Mouse (Mus musculus): ENCODE results near the gene Top1. TPM values are rescaled to one million over a fixed set of nuclear protein-coding genes. Genes with fewer than 3 reads are reported as not detected.

Top1 gene
- polyA plus RNA-seq, 1 experiment from 2014 or later, result 122 TPM

DNA sequence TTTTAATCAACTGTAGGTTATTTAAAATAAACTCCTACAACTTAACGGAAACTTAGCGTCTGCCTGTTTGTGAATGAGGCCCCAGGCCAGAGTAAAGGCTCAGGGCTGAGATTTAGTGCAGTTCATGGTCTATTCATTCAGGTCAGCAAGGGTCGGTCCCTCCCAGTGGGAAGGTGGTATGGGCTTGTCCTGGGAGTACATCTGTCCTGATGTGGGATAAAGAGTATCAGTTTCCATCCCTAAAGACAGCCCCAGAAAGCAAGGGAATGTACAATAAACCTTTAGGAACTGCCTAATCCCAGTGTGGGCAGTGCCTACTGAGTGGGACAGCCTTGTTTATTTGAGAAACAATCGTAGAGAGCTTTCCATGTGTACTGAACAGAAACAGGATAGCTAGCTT lies 77.0 kb downstream of the Top1 start:
- no peak overlapping the region for H3K27ac ChIP-seq (replicated peaks; ENCODE audit: low read depth, low read length)
- H3K9me3 ChIP-seq (ENCODE audit: control insufficient read depth, low read length), result no peaks in the 10 kb centered on the region
- H3K9ac ChIP-seq (ENCODE audit: low read length), result no peak overlapping the region
- ATAC-seq (ENCODE audit: insufficient number of reproducible peaks, low FRiP score, low TSS enrichment, low read depth) (no peak), DNase-seq (ENCODE audit: low spot score) (no peak)
- WGBS, result 93% methylated on average over 4 of the region's 4 CpGs
- H3K4me3 ChIP-seq (ENCODE audit: low read depth, low read length), result no peak overlapping the region
- no peaks in the 10 kb centered on the region for H3K4me1 ChIP-seq (ENCODE audit: control insufficient read depth, insufficient read depth, low read length)
- H3K36me3 ChIP-seq (ENCODE audit: control insufficient read depth, insufficient read depth, low read length), result peaks cover 19% of the 10 kb centered on the region; the same call in 1 of the 2 replicates
- H3K27me3 ChIP-seq (ENCODE audit: control insufficient read depth, insufficient read depth, low read length), result no peaks in the 10 kb centered on the region
- H3K4me2 ChIP-seq (ENCODE audit: low read depth, severe bottlenecking), result no peak overlapping the region

DNA sequence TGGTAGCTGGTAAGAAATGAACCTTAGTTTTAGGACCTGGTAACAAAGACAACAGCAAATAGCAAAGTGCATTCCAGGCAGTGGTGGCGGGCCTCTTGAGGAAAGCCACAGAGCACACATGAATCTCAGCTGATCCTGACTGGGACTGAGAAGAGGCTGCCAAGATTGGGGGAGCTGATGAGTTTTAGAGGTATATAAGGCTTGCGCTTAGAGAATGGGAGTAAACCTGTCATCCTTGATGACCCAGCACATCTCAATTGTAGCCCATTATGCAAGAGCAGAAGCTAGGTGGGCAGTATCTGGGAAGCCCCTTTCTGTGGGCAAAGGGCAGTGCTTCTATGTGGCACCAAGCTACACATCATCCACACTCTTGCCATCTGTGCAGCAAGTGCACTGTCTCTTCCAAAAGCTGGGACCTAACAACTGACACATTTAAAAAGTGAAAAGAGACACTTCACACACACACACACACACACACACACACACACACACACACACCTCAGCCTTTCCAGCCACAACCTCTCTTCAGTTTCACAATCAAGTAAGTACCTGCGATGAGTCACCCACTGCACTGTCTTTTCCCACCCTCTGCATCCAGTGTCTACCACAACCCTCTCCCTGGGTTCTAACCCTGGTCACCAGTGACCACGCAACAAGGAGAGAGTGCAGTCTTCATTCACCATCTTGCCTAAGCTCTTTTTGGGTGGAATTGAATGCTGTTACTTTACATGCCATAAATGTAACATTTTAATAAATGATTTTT lies 78.1 kb downstream of the Top1 start:
- Histone ChIP-seq H3K9ac (ENCODE audit: low read length) (no peak overlapping the region), H3K27ac (replicated peaks; ENCODE audit: low read depth, low read length) (no peak overlapping the region), H3K36me3 (ENCODE audit: control insufficient read depth, insufficient read depth, low read length) (peaks cover 16% of the 10 kb centered on the region; the same call in 1 of the 2 replicates), H3K9me3 (ENCODE audit: control insufficient read depth, low read length) (no peaks in the 10 kb centered on the region), H3K27me3 (ENCODE audit: control insufficient read depth, insufficient read depth, low read length) (no peaks in the 10 kb centered on the region), H3K4me1 (ENCODE audit: control insufficient read depth, insufficient read depth, low read length) (no peaks in the 10 kb centered on the region), H3K4me3 (ENCODE audit: low read depth, low read length) (no peak overlapping the region), H3K4me2 (ENCODE audit: low read depth, severe bottlenecking) (no peak overlapping the region)
- no peak for DNase-seq (ENCODE audit: low spot score)
- WGBS, result 90% methylated on average over 4 of the region's 4 CpGs
- ATAC-seq (ENCODE audit: insufficient number of reproducible peaks, low FRiP score, low TSS enrichment, low read depth), result no peak

DNA sequence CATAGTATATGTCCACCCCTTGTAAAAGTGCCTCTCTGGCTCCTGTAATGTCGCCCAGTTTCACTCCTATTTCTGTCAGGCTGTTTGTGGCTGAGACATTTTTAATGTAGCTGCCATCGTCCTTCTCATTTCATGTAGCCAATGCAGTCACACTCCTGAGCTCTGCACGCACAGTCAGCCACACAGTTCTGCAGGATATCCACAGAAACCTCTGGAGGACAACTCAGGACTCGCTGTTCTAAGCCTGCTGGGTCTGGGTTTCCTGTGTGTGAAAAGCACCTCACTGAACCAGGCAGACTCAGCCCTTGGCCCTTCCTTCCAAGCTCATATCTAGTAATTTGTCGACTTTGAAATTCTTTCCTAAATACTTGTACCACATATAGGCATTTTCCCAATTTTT lies 78.8 kb downstream of the Top1 start:
- no peak overlapping the region for H3K9ac ChIP-seq (ENCODE audit: low read length)
- no peak overlapping the region for H3K27ac ChIP-seq (replicated peaks; ENCODE audit: low read depth, low read length)
- 95% methylated on average over 5 of the region's 5 CpGs for WGBS
- peaks cover 16% of the 10 kb centered on the region; the same call in 1 of the 2 replicates for H3K36me3 ChIP-seq (ENCODE audit: control insufficient read depth, insufficient read depth, low read length)
- ATAC-seq (ENCODE audit: insufficient number of reproducible peaks, low FRiP score, low TSS enrichment, low read depth) (no peak), DNase-seq (ENCODE audit: low spot score) (no peak)
- no peaks in the 10 kb centered on the region for H3K27me3 ChIP-seq (ENCODE audit: control insufficient read depth, insufficient read depth, low read length)
- no peak overlapping the region for H3K4me2 ChIP-seq (ENCODE audit: low read depth, severe bottlenecking)
- H3K4me1 ChIP-seq (ENCODE audit: control insufficient read depth, insufficient read depth, low read length), result no peaks in the 10 kb centered on the region
- no peaks in the 10 kb centered on the region for H3K9me3 ChIP-seq (ENCODE audit: control insufficient read depth, low read length)
- H3K4me3 ChIP-seq (ENCODE audit: low read depth, low read length), result no peak overlapping the region

DNA sequence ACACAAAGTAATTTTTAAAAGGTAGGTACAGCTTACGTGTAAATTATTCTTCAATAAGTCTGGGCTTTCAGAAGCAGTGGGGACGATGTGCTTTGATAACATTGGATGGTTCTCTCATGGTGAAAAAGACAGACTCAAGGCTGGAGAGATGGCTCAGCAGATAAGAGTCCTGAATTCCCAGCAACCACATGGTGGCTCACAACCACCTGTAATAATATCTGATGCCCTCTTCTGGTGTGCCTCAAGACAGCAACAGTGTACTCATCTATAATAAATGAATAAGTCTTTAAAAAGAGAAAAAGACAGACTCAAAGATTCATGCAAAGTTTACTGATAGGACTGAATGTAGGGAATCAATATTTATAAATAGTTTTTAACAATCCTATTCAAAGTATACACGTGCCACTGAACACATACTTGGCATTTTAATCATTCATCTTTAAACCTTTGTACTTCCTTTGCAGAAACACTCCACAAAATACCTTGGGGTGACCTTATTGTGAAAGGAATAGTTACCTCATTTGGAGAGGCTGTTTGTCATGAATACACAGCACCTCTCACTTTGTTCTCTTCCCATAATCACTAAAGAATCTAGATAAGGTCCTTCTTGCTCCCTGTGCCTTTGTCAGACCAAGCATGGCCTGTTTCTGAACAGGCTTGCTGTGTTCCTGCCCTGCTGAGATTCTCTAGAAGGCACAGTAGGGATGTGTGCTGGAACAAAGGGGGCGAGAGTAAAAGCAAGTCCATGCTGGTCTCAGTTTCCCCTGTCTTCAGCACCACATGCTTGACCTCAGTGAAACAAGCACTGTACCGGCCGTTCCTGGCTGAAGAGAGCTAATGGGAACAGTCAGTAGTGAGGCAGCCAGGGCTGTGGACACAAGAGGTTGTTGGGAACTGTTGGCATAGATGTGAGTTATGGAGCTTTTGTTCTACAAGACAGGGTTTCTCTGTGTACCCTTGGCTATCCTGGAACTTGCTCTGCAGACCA lies 80.5 kb downstream of the Top1 start:
- peaks cover 2% of the 10 kb centered on the region; the same call in 1 of the 2 replicates for H3K4me1 ChIP-seq (ENCODE audit: control insufficient read depth, insufficient read depth, low read length)
- no peak overlapping the region for H3K9ac ChIP-seq (ENCODE audit: low read length)
- no peaks in the 10 kb centered on the region for H3K27me3 ChIP-seq (ENCODE audit: control insufficient read depth, insufficient read depth, low read length)
- no peak overlapping the region for H3K4me2 ChIP-seq (ENCODE audit: low read depth, severe bottlenecking)
- 90% methylated on average over 6 of the region's 6 CpGs for WGBS
- no peaks in the 10 kb centered on the region for H3K9me3 ChIP-seq (ENCODE audit: control insufficient read depth, low read length)
- peaks cover 11% of the 10 kb centered on the region; the same call in 1 of the 2 replicates for H3K36me3 ChIP-seq (ENCODE audit: control insufficient read depth, insufficient read depth, low read length)
- no peak overlapping the region for H3K4me3 ChIP-seq (ENCODE audit: low read depth, low read length)
- ATAC-seq (ENCODE audit: insufficient number of reproducible peaks, low FRiP score, low TSS enrichment, low read depth) (no peak), DNase-seq (ENCODE audit: low spot score) (no peak)
- no peak overlapping the region for H3K27ac ChIP-seq (replicated peaks; ENCODE audit: low read depth, low read length)

DNA sequence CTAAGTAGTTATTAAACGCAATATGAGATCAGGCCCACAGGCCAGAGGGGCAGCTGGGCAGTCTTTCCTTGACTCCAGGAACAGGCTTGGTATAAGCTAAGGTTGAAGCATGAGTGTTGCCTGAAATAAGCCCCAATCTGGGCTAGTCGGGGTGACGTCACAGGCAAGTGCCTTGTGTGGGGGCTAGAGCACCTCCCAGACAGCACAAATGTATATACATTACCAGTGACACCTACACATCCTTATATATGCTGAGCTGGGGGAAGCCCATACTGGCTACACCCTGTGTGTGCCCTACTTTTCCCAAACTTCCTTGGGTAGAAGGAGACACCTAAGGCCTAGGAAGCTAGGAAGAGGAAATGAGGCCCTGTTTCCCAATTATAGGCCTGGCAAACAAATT lies 83.3 kb downstream of the Top1 start:
- peaks cover 16% of the 10 kb centered on the region for H3K4me1 ChIP-seq (ENCODE audit: control insufficient read depth, insufficient read depth, low read length)
- no peak overlapping the region for H3K4me3 ChIP-seq (ENCODE audit: low read depth, low read length)
- H3K27me3 ChIP-seq (ENCODE audit: control insufficient read depth, insufficient read depth, low read length), result no peaks in the 10 kb centered on the region
- H3K36me3 ChIP-seq (ENCODE audit: control insufficient read depth, insufficient read depth, low read length), result peaks cover 6% of the 10 kb centered on the region; the same call in 1 of the 2 replicates
- DNase-seq (ENCODE audit: low spot score), result no peak
- no peaks in the 10 kb centered on the region for H3K9me3 ChIP-seq (ENCODE audit: control insufficient read depth, low read length)
- H3K27ac ChIP-seq (replicated peaks; ENCODE audit: low read depth, low read length), result no peak overlapping the region
- WGBS, result 85% methylated on average over 3 of the region's 3 CpGs
- H3K9ac ChIP-seq (ENCODE audit: low read length), result no peak overlapping the region
- H3K4me2 ChIP-seq (ENCODE audit: low read depth, severe bottlenecking), result no peak overlapping the region
- no peak for ATAC-seq (ENCODE audit: insufficient number of reproducible peaks, low FRiP score, low TSS enrichment, low read depth)

DNA sequence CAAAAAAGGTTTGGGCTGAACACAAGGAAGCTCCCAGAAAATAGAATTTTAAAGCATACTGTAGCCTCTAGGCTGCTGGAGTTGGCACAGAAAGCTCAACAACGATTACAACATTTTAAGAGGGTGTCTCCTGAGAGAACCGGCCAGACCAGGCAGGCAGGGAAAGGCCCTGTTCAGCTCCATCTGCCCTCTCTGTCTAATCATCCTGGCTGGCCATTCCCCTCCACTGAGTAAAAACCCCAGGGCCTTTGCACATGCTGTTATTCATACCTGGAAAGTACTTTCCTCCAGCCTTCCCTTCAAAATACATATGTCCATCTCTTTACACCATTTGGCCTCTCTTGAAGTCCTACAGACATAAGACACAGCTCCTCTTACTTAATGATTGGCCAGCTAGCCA lies 83.7 kb downstream of the Top1 start:
- 76% methylated on average over 2 of the region's 2 CpGs for WGBS
- peaks cover 5% of the 10 kb centered on the region; the same call in 1 of the 2 replicates for H3K36me3 ChIP-seq (ENCODE audit: control insufficient read depth, insufficient read depth, low read length)
- H3K4me1 ChIP-seq (ENCODE audit: control insufficient read depth, insufficient read depth, low read length), result peaks cover 19% of the 10 kb centered on the region
- H3K27me3 ChIP-seq (ENCODE audit: control insufficient read depth, insufficient read depth, low read length), result no peaks in the 10 kb centered on the region
- no peak overlapping the region for H3K27ac ChIP-seq (replicated peaks; ENCODE audit: low read depth, low read length)
- ATAC-seq (ENCODE audit: insufficient number of reproducible peaks, low FRiP score, low TSS enrichment, low read depth) (no peak), DNase-seq (ENCODE audit: low spot score) (no peak)
- H3K4me2 ChIP-seq (ENCODE audit: low read depth, severe bottlenecking), result no peak overlapping the region
- no peak overlapping the region for H3K9ac ChIP-seq (ENCODE audit: low read length)
- no peak overlapping the region for H3K4me3 ChIP-seq (ENCODE audit: low read depth, low read length)
- no peaks in the 10 kb centered on the region for H3K9me3 ChIP-seq (ENCODE audit: control insufficient read depth, low read length)

DNA sequence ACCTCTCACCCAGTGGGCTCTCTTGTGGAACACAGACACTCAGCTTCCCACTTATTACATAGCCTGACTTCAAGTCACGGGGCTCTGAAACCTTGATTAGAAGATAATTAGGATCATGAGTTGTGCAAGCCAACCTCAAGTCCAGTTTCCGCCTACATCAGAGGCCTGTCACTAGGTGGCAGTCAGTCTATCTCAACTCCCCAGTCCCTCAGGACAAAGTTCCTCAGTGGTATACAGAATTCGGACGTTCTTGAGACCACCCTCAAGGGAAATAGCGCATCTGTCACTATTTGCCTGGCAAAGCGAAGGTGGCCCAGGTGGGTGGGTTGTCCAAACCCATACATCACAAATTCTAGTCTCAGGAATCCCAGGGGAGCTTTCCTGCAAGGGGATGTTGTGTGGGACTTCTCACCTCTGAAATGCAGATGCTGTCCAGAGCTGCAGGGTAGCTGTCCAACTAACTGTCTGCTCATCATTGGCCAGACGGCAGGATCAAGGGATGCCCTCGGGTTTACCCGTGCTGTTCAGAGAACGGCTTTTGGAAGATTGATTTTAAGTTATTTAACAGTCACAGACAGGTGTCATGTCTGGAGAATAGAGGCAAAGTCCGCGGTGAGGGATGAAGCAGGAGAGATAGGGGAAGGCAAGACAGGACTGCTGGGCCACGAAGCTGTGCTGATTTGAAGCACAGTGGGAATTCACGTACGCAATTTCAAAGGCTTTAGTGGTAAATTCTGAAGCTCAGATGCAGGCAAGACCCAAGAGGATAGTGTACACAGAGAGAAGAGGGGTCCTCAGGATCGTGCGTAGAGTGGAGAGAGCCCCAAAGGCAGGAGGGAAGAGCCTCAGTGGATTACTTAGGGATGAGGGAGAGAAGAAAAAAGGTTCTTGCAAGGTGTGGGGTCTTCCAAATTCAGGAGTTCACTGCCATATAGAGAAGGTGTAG lies 84.4 kb downstream of the Top1 start:
- H3K4me2 ChIP-seq (ENCODE audit: low read depth, severe bottlenecking), result peak overlapping the region; percentile 65
- 33% methylated on average over 17 of the region's 17 CpGs for WGBS
- ATAC-seq (ENCODE audit: insufficient number of reproducible peaks, low FRiP score, low TSS enrichment, low read depth), result no peak
- H3K9me3 ChIP-seq (ENCODE audit: control insufficient read depth, low read length), result no peaks in the 10 kb centered on the region
- peak overlapping the region; percentile 99 for H3K9ac ChIP-seq (ENCODE audit: low read length)
- no peaks in the 10 kb centered on the region for H3K27me3 ChIP-seq (ENCODE audit: control insufficient read depth, insufficient read depth, low read length)
- H3K4me1 ChIP-seq (ENCODE audit: control insufficient read depth, insufficient read depth, low read length), result peaks cover 21% of the 10 kb centered on the region
- DNase-seq (ENCODE audit: low spot score), result no peak
- H3K36me3 ChIP-seq (ENCODE audit: control insufficient read depth, insufficient read depth, low read length), result no peaks in the 10 kb centered on the region; the same call in 1 of the 2 replicates
- H3K27ac ChIP-seq (replicated peaks; ENCODE audit: low read depth, low read length), result no peak overlapping the region
- H3K4me3 ChIP-seq (ENCODE audit: low read depth, low read length), result peak overlapping the region; percentile 85
